8 mouse cellular contexts compared by ENCODE assay signal in genomic region chr1:178276054-178276911, GRCm38 (mm10). TPM values are rescaled to one million over a fixed set of nuclear protein-coding genes. Genes with fewer than 3 reads are reported as not detected.
A peak's percentile ranks its signal among the peaks of the same experiment; 100 is the strongest.
DNase-seq lines count a peak whose midpoint lies in the region; ATAC-seq lines count a peak whose summit lies in the region.

No protein-coding gene starts in this region.

- peak; percentile 90 for ATAC-seq in hindbrain, embryonic 12.5 days (ENCODE audit: low FRiP score)
- ATAC-seq in lung, embryonic 15.5 days (ENCODE audit: borderline replicate concordance, extremely low read depth, low FRiP score, low TSS enrichment) = peak; percentile 90

- DNase-seq in Muller cell, postnatal 12 days (ENCODE audit: inconsistent ontology term) = peak; percentile 76
- DNase-seq in cerebellum, adult 9-10 months = peak; percentile 65
- peak; percentile 60 to 76 for DNase-seq in frontal cortex, postnatal 10 days (ENCODE audit: low spot score in 2 of 2)
- DNase-seq in layer of hippocampus, postnatal 14 days (ENCODE audit: low spot score in 2 of 2) = peak; percentile 67 to 80
- DNase-seq in ovary, postnatal 14 days (ENCODE audit: low spot score) = peak; percentile 41
- DNase-seq in urinary bladder, adult 18-20 months (ENCODE audit: low spot score in 2 of 2) = peak; percentile 18 to 44

- H3K9ac ChIP-seq in hindbrain, embryonic 12.5 days = peak overlapping the region; percentile 72
- peak overlapping the region; percentile 76 for H3K9ac ChIP-seq in lung, embryonic 15.5 days

- peak overlapping the region; percentile 75 for H3K4me2 ChIP-seq in hindbrain, embryonic 12.5 days (replicated peaks)
- H3K4me2 ChIP-seq in lung, embryonic 15.5 days = peak overlapping the region; percentile 92

- peak overlapping the region; percentile 57 for H3K4me3 ChIP-seq in hindbrain, embryonic 12.5 days
- H3K4me3 ChIP-seq in lung, embryonic 15.5 days = peak overlapping the region; percentile 68

- peak overlapping the region; percentile 80 for H3K27ac ChIP-seq in hindbrain, embryonic 12.5 days
- peak overlapping the region; percentile 55 for H3K27ac ChIP-seq in lung, embryonic 15.5 days

- peaks cover 10% of the 10 kb centered on the region; the same call in 1 of the 2 replicates for H3K27me3 ChIP-seq in hindbrain, embryonic 12.5 days
- H3K27me3 ChIP-seq in lung, embryonic 15.5 days = no peaks in the 10 kb centered on the region

- no peaks in the 10 kb centered on the region for H3K9me3 ChIP-seq in hindbrain, embryonic 12.5 days (replicated peaks)
- H3K9me3 ChIP-seq in lung, embryonic 15.5 days = no peaks in the 10 kb centered on the region

- no peaks in the 10 kb centered on the region for H3K36me3 ChIP-seq in hindbrain, embryonic 12.5 days
- no peaks in the 10 kb centered on the region for H3K36me3 ChIP-seq in lung, embryonic 15.5 days

- WGBS in hindbrain, embryonic 12.5 days = under 1% methylated on average over 78 of the region's 87 CpGs
- under 1% methylated on average over 64 of the region's 87 CpGs for WGBS in lung, embryonic 15.5 days

- H3K4me1 ChIP-seq in hindbrain, embryonic 12.5 days = peaks cover 4% of the 10 kb centered on the region; the same call in 1 of the 2 replicates
- H3K4me1 ChIP-seq in lung, embryonic 15.5 days = no peaks in the 10 kb centered on the region; the same call in 1 of the 2 replicates

RNA-seq across cellular contexts. Expression of gene Cox20, which starts 42.6 kb away (rescaled TPM):
- polyA plus RNA-seq in hindbrain, embryonic 12.5 days (2016; fragmentation: Nextera tagmentation; extraction: Ambion mirVana) = 145 and 152 TPM in 2 replicates
- 10 to 100 TPM; 40.5 to 46.1 TPM for total RNA-seq in layer of hippocampus, postnatal 14 days (2021)
- polyA plus RNA-seq in lung, embryonic 15.5 days (2015; fragmentation: Nextera tagmentation; extraction: Ambion mirVana) = 124 TPM in 2 replicates

Comparison
In these comparisons a context has a peak if more than half of its experiments do, and no peak if none do; other contexts are left out.
1. Peak in every context shown above with its lines: DNase-seq, ATAC-seq, H3K4me3 ChIP-seq and H3K27ac ChIP-seq.